16 mouse cellular contexts compared by ENCODE assay signal in genomic region chr3:135487803-135488202, GRCm38 (mm10).
"Had no signal": no experiment of that assay in that cellular context is flagged by ENCODE, and none has a peak within 500 bp of the region (broad histone marks: within the 10 kb centered on the region; RNA-seq: fewer than 3 reads in every experiment).

No protein-coding gene starts in this region.

- DNase-seq: retina, postnatal 1 day; right cerebral cortex, adult 18-20 months; right cerebral cortex, postnatal 14 days; right cerebral cortex, postnatal 25 days; right cerebral cortex, postnatal 4 days; spleen, adult 18-20 months; thymus, adult 18-20 months; thymus, adult 2 months; thymus, postnatal 14 days; thymus, postnatal 25 days; thymus, postnatal 36 days; thymus, postnatal 4 days had no signal

- H3K27ac ChIP-seq: neural tube, embryonic 13.5 days; neural tube, embryonic 15.5 days; stomach, embryonic 15.5 days; stomach, postnatal 0 days had no signal

- H3K36me3 ChIP-seq: neural tube, embryonic 13.5 days; neural tube, embryonic 15.5 days; stomach, embryonic 15.5 days had no signal

- H3K4me1 ChIP-seq: stomach, embryonic 15.5 days had no signal

- H3K9ac ChIP-seq: neural tube, embryonic 13.5 days; neural tube, embryonic 15.5 days; stomach, embryonic 15.5 days had no signal

- H3K9me3 ChIP-seq: neural tube, embryonic 13.5 days; neural tube, embryonic 15.5 days; stomach, embryonic 15.5 days had no signal

- H3K4me2 ChIP-seq: neural tube, embryonic 13.5 days; neural tube, embryonic 15.5 days; stomach, embryonic 15.5 days had no signal

- H3K27me3 ChIP-seq: stomach, embryonic 15.5 days had no signal

- H3K4me3 ChIP-seq: neural tube, embryonic 13.5 days; neural tube, embryonic 15.5 days; stomach, embryonic 15.5 days had no signal
